Mouse (Mus musculus) naive thymus-derived CD4-positive, alpha-beta T cell, adult 2 months (primary cell): ENCODE data around the gene Gzmf.
A peak's percentile ranks its signal among the peaks of the same experiment; 100 is the strongest.
"Not testable (repeated sequence)": the region's sequence is repeated elsewhere in the genome, so short reads cannot be mapped to it uniquely, and the experiment has no call there.

Experiments
- DNase-seq: peaks from one replicate; pipeline ENCODE4 v3.0.0-alpha.2; 2011; ENCODE audit warnings: low read depth

Gene Gzmf

DNA sequence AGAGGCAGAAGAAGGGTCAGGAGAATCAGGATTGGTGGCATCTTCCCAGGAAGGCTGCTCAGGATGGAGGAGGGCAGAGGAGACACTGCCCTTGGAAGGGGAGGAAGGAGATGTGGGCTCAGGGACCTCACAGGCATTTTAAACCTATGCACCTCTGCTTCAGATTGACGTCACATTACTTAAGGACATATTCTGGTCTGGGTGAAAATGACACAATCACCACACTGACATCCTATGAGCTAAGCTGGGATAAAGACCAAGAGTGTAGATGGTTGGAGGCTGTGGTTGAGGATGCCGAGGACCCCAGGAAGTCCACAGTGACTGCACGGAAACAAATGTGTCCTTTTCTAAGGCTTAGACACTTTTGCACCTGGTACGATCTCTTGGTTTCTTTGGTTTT, at the start of gene Gzmf:
Gene Gzmf (minus strand): TSS at position 101 of the 400 bp plus-strand sequence.
- DNase-seq, result no peak

GRCm38 (mm10) chr14:56240409-56240808, 29.2 kb upstream of the Gzmf start:
- DNase-seq, result peak; percentile 63

DNA sequence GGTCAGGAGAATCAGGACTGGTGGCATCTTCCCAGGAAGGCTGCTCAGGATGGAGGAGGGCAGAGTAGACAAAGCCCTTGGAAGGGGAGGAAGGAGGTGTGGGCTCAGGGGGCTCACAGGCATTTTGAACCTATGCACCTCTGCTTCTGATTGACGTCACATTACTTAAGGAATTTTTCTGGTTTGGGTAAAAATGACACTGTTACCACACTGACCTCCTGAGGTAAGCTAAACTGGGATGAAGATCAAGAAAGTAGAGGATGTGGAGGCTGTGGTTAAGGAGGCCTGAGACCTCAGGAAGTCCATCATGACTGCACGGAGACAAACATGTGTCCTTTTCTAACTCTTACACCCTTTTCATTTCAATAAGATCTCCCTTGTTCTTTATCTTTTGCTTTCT, 23.3 kb upstream of the Gzmf start, which contains the start of gene Gzmc:
Gene Gzmc (minus strand): TSS at position 101 of the 400 bp plus-strand sequence.
- no peak for DNase-seq

DNA sequence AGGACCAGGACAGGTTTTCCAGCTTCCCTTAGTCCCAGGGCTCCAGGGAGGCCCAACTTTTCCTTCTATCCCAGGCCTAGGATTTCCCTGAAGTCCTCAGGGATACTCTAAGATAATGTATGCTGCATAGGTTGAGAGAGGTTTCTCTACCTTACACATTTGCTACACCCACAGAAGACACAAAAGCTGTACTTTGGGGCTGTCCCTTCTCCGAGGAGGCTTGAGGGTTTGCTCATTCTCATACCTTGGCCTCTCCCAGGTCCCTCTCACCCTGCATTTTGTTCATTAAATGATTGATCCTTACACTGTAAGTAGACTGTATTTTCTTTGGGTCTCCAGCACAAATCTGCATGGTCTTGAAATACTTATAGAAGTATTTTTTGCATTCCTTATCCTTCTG, 5.6 kb downstream of the Gzmf start:
- DNase-seq, result peak; percentile 16

GRCm38 (mm10) chr14:56205021-56205420, 6.2 kb downstream of the Gzmf start:
- peak; percentile 84 for DNase-seq

DNA sequence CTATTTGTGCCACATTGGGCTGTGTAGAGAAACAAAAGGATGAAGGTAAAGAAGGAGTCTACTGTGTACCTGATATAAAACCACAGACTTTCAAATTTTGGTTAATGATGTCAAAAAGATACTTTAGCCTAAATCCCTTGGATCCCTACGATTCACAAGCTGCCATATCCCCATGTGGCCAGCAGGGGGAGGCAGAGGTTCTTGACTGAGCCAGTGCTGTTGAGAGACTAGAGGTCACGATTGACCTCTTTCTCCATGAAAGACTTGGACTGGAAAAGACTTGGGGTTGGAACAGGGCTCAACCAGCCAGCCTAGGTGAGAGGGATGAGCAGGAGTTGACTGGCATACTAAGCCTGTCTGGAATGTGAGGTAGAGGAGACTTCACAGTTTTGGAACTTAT, 7.2 kb downstream of the Gzmf start:
- DNase-seq, result peak; percentile 86

DNA sequence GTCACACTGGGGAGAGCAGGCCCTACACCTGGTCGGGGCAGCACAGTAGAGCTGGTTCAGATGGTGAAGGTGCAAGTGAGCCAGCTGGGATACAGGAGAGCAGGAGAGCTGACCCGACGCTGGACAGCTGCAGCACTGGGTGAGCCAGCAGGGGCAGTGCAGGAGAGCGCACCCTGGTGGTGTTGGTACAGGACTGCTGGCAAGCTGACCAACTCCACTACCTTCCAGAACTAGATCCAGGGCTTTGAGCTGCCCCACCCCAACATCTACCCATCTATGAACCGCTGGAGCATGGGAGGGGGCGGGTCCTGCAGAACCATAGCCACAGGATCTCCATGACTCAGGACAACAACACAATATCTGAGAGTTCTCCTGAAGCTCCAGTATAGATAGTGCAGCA, 24.3 kb downstream of the Gzmf start:
- no peak for DNase-seq

DNA sequence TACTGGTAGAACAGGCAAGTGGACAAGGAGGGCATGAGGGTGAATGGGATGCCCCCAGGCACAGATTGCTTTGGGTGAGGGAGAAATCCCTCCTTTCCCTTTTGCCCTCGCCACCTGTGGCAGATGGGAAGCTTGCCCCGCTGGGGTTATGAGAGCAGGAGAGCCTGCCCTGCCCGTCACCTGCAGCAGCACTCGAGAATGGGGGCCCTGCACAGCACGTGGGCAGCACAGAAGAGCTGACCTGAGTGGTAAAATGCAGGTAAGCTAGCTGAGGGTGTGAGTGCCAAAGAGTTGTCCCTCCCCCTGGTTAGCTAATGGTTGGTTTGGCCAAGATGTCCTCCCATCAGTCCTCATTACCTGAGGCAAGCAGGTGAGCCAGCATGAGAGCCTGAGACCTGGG, 24.7 kb downstream of the Gzmf start:
- no peak for DNase-seq

DNA sequence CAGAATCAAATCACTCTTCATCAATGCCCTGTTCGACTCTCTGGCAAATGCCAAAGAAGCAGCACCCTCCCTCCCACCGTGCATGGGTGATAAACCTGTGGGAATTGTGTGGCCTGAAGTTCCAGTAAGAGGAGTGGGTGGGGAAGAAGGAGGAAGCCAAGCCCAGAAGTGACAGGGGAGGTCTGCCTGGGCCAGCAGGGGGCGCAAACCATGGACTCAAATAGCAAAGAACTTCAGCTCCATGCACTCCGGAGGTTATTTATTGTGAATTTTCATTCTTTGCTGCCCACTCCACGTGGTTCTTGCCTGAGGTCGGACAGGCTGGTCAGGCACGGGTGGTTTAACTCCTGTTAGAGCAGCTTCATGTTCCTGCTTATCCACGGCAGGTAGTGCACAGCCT, 33.6 kb downstream of the Gzmf start:
- DNase-seq, result peak; percentile 54

DNA sequence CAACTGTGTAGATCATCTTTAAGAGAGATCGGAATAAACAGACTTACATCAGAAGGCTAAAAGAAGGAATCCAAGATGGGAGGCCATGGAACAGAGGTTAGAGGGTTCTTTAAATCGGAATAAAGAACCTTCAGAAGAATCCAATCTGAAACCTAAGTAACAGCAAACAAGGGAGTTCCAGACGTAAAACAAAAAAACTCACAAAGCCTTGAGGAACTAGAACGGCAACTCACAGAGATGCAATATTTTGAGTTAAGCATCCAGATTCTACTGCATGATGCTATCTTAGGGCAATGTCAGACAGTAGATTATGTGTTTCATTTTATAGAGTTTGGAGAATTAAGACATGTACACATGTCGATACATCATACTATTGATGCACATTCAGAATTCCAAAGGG, 36.7 kb downstream of the Gzmf start, which contains the start of gene Gzmn:
Gene Gzmn (minus strand): TSS at position 101 of the 400 bp plus-strand sequence.
- no peak for DNase-seq

- no peak for DNase-seq
Measured at GRCm38 (mm10) chr14:56173396-56173795, 37.8 kb downstream of the Gzmf start.

- DNase-seq, result no peak
Measured at GRCm38 (mm10) chr14:56172744-56173143, 38.5 kb downstream of the Gzmf start.

DNA sequence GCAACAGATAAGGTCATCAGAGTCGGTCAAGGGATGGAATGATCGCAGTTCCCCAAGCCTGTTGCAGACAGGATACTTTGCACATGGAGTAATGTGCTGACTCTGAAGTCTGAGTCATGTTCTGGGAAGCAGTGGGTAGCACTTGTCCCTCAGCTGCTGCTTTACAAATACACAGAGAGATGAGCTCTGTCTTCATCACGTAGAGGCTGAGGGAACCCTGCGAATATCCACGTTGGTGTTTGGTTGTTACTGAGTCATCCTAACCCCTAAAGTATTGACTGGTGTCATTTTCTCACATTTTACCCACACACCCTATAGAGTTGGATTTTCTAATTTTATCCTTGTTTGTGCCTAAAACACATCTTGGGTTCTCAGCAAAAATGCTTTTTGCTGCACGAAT, 43.2 kb downstream of the Gzmf start:
- DNase-seq, result no peak

- no peak for DNase-seq
Measured at GRCm38 (mm10) chr14:56162109-56162508, 49.1 kb downstream of the Gzmf start.

- DNase-seq, result not testable (repeated sequence)
Measured at GRCm38 (mm10) chr14:56159479-56159878, 51.7 kb downstream of the Gzmf start, which contains the start of gene Gzmg. Gene Gzmg, minus strand, starts transcription at chr14:56159579.

DNA sequence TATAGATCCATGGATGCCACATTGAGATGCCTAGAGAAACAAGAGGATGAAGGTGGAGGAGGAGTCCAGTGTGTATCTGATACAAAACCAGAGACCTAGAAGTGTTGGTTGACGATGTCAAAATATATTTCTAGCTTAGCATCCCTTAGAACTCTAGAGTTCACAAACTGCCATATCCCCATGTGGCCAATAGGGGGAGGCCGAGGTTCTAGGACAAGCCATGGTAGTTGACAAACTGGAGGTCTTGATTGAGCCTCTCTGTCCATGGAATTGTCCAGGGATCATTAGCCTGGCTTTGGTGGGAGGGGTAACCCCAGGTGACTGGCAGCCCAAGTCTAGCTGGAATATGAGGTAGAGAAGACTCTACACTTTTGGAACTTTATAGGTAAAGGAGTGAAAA, 55.9 kb downstream of the Gzmf start:
- DNase-seq, result peak; percentile 8
